Mouse (Mus musculus) bone marrow macrophage, adult 2 months (primary cell): Measurements from ENCODE around the gene Spint2.

ENCODE experiments used
- CTCF ChIP-seq: IDR thresholded peaks from 2 replicates; pipeline ENCODE4 v1.5.1; 2012; ENCODE audit warnings: low read depth, mild to moderate bottlenecking, low read length, moderate library complexity
- POLR2A ChIP-seq: IDR thresholded peaks from 2 replicates; pipeline ENCODE4 v1.6.1; 2012; ENCODE audit warnings: mild to moderate bottlenecking, low read depth, low read length, borderline replicate concordance

- TF ChIP-seq POLR2A (no peak), CTCF (no peak)
Measured at GRCm38 (mm10) chr7:29279924-29280323, 1.8 kb downstream of the Spint2 start.
